Mouse (Mus musculus) neutrophil, adult 5-6 weeks (primary cell): ENCODE measurements around the gene Zfp451. TPM values are rescaled to one million over a fixed set of nuclear protein-coding genes. Genes with fewer than 3 reads are reported as not detected.

Experiments
- ATAC-seq: fragments of 151-379, 151-347 bp; 2 replicates; pipeline ENCODE4 v1.8.0; 2017; ENCODE audit warnings: mild to moderate bottlenecking, moderate TSS enrichment; ENCODE audit not compliant: insufficient number of reproducible peaks, poor library complexity, low FRiP score, severe bottlenecking; ENCODE audit errors: extremely low read depth
- total RNA-seq: library from RNA; stranded (forward); fragments of 200-1000 nt; gene quantifications from 2 replicates; pipeline ENCODE4 v1.2.3, GENCODE M21; 2017

Zfp451 gene
- total RNA-seq, result 23.2 and 25.3 TPM in 2 replicates

DNA sequence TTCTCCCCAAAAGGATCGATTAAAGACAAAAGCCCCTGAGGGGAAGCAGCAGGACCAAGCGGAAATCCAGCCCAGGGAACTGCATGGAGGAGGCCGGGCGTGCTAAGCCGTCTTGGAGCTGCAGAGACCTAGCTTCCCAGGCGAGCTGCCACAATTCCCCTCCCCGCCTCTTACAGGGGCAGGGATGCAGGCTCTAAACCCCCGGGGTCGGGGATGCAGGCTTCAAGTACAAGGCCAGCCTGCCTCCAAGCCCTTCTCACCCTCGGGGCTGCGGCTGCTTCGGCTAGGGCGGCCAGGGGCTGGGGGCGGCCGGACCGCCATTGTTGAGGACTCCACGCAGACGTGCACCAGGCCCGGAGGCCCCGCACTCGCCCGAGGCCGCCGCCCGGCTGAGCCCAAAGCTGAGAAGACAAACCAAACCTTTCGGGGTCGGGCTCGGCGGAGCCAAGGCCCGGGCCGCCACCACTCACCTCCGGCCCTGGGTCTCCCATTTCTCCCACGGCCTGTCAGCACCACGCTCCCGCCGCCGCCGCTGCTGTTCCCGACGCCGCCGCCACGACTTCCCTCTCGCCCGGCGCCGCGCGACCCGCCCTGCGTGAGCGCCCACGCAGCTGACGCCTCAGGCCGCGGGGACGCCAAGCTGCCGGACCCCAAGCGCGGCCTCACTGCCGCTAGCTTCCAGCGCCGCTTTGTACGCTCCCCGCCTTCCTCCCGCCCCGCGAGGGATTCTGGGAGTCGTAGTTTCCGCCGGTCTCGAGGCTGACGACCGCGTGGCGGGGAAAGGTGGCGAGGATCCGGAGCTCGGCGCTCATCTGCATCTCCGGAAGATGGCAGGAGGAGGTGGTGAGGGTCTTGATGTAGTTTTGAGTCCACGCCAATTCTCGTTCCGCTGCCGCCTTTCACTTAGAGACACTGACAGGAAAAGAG lies at the start of gene Zfp451:
Zfp451 (minus strand) TSS at position 728 of the 927 bp plus-strand sequence.
- ATAC-seq, result peak; percentile 91

DNA sequence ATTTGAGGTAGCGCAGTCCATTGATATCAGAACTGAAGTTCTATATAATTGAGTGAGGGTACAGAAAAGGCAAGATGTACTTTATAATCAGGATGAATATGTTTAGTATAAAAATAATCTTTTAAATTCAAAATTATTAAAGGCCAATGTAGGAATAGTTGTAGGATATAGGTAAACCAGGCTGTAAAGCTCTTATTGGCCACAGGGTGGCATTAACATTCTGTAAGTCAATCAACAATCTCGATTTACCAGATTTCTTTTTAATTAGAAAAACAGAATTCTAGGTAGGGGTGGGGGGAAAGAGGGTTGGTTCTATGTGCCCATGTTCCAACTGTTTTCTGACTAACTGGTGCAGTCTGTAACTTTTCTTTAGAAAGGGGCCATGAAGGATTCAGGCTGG lies 32.4 kb upstream of the Zfp451 start:
- no peak for ATAC-seq

DNA sequence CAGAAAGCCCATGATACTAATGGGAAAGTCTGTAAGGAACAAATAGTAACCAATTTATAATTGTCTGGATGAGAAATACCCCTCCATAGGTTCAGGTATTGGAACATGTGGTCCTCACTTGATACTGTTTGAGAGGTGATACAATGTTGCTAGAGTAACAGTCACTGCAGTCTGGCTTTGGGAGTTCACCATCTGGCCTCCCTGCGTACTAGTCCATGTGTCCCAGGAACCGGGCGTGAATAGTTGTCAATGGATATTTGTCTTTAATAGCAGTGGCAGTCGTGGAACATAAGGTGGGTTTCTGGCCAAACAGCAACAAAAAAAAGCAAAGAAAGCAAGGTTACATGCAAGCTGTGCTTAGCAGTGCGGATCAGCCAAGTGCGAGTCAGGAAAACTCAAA lies 29.4 kb upstream of the Zfp451 start:
- no peak for ATAC-seq

DNA sequence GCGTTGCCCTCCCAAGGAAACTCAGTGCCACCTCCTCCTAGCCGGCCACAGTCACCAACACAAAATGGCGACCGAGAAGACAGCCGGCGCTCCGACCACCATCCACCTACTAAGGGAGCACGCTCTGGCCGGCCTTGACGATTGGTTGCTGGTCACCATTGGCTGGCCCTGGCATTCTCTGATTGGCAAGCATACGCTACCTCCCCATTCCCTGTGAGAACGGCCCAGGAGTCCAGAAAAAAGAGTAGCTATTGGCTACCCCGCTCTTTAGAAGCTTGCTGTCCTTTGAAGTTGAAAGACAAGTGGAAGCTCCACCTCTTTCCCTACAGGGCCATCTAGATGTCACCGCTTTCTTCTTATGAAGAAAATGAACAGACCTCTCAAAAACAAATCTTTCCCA lies 24.6 kb upstream of the Zfp451 start:
- ATAC-seq, result peak; percentile 46

DNA sequence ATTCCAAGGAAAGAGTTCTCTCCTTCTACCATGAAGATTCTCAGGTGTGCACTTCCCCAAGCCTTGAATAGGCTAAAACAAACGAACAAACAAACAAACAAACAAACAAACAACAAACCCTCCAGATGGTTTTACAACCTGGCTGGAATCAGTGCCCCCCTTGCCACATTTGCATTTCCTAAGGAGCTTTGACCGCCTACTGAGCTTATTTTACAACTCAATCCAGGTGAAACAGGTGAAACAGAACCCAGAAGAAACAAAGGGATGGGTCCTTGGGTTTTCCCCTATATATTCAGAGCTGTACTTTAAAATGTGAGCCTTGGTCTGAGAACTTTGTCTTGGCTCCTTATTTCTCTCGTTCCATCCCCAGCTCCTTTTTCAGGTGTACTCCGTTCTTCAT lies 16.2 kb upstream of the Zfp451 start:
- ATAC-seq, result no peak

DNA sequence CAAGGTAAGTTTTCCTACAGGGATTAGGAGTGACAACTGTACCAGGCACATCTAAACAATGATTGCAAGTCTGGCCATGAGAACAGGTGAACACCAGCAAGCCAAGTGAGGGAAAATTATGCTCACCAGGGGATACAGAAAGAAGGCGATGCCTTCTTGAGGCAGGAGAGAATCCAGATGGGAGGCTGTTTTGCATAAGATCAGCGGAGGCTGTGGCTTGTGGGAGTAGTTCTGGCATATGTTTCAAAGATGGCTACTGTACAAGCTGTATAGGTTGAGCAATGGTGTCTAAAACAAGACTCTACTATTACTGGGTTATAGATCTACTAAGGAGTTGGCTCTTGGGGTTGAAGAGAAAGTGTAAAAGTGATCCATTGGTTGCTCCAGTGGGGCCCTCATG lies 3.5 kb upstream of the Zfp451 start:
- ATAC-seq, result no peak

DNA sequence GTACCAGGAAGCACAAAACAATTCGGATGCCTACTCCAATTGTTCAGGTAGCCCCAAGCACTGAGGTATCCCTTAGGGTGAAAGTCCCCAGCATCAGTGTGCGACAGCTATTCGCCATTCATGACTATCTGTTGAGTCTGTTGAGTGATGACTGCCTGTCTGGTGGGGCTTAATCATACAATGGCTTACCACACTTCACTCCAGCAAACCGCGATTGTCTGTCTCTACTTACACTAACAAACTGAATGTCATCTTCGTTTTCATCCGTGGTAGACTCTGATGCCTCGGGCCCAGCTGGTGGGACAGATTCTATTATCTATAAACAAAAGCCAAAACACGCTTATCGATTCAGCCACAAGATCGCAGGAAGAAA lies 914 bp downstream of the Zfp451 start:
- ATAC-seq, result no peak

DNA sequence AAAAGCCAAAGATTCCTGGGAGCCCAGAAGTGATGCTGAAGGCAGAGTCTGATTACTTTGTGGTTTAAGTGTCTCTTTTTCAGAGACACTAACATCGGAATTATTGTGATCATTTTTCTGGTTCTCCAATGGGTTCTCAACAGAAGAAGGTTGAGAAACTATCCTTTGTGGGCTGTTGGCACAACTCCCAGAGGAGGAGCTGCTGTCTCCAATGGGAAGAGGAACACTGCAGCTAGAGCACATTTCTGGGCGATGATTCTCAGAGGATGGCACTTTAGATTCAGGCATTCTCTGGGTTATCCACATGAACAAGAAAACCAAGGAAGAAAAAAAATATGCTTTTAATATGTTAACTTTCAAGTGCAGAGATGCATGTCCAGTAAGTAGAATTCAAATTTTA lies 11.1 kb downstream of the Zfp451 start:
- no peak for ATAC-seq

DNA sequence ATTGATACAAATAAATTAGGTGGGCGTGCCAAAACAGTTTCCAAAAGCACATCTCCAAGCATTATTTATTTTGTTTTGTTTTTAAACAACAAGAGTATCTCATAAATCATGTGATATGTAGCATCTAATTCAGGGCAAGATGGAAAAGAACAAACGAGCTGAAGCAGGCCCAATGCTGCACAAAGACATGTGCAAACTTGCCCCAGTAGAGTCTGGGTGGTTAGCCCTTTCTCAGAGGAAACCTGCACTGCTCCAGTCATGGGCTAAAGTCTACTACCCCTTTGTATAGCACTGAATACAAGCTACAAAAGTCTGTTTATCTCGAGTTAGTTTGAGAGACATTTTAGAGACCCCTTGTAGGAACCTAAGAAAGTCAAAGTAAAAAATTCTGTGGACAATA lies 14.8 kb downstream of the Zfp451 start:
- ATAC-seq, result no peak

DNA sequence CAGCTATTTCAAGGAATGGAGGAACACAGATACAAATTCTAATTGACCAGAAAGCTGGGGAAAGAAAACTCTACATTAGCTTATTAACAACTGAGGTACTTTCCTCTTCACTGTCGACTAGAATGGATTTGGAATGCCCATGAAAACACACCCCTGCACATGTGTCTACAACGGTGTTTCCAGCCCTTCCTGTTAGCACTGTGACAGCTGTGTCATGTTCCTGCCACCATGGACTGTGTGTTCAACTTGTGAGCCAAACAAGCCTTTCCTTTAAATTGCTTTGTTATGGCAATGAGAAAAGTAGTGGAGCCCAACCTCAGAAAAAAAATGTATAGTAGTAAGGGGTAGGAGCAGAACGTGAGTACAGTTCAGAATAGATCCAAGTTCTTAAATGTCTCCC lies 25.9 kb downstream of the Zfp451 start:
- ATAC-seq, result no peak

DNA sequence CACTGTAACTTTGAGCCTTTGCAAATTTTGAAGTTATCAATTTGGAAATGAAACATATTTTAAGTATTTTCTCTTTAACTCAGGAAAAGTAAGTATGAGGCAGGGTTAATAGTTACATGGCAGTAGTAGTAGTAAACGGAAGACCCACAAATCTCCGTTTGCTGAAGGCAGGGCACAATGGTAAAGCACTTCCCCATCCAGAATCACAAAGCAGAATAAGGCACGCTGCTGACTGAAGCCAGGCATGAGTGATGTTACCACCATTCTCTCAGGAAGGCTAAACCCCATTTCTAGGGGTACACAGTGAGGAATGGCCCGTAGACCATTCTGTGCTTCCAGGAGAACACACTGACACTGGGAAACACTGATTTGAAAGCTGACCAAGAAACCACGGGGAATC lies 26.3 kb downstream of the Zfp451 start:
- ATAC-seq, result no peak

DNA sequence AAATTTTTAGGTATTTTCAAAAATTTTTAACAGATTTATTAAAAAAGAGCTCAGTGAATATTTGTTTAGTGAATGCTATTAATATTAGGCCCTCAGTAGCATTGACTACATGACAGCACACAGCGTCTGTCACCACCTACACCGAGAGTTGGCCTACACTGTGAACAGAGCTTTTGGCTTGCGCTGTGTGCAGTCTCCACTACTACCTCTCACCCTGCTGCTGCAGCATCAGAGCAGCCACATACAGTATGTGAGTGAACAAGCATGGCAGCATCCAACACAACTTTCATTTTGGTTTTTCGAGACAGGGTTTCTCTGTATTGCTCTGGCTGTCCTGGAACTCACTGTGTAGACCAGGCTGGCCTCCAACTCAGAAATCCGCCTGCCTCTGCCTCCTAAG lies 29.8 kb downstream of the Zfp451 start:
- ATAC-seq, result no peak

DNA sequence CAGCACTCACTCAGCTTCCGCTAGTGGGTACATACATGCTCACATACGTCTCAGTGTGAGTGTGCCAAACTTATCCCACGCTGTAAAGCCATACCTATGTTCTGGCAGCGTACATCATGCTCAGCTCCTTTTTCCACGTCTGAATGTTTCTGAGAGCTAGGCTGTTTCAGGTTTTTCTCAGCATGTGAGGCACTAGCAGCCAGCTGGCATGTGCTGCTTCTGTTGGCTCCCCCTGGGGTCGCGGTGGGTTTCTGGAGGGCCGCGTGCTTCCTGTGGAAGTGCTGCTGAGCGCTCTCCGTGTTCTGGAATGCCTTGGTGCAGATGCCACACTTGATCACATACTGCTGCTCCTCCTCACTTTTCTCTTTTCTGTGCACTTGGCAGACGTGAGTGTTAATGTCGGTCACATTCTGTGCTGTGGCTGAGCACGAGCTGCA lies 38.2 kb downstream of the Zfp451 start:
- no peak for ATAC-seq

DNA sequence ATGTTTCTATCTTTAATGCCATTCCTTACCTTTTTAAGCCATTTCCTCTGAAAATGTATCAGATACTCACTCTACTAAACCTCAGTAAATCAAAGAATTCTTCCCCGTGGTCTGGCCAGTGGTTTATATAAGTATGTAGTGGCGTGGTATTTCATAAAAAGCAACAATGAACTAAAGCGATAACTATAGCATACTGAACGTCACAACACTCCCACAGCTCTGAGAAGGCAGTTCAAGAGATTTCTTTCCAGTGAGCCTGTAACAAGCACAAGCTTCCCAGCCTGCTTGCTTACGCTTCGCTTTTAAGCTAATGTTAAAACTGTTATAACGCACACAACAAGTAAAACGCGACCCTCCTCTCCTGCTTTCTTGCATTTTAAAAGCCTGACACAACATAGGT lies 42.3 kb downstream of the Zfp451 start:
- ATAC-seq, result no peak

DNA sequence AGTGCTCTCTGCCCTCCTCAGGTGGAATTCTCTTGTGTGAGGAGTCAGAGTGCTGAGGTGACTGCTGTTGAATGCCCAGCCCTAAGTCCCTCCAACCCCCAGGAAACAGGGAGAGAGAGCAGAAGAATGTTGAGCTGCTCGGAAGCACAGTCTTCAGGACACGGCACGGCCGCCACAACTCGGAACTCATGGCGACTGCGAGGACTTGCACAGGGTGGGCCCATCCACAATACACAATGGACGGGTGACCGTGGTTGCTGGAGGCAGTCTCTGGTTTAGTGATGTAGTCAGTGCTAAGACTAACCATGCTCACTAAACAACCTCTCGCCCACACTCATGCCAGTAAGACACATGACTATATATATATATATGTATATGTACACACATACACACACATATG lies 42.8 kb downstream of the Zfp451 start:
- ATAC-seq, result no peak

DNA sequence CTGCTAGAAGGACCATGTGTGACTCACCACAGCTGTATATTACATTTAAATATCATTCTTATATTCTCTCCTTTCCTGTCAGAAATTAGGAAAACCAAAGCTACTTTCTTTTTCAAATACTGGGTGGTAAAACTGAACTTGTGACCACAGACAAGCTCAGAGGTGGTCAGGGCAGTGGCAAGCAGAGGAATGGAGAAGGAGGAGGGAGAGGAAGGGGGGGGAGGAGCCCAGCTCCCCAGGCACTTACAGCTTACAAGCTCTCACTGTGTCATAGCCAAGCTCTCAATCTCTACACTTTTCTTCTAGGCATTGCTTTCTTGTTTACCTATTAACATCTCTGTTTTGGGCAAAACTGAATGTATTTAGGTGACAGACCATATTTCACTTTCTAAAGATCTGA lies 45.6 kb downstream of the Zfp451 start:
- ATAC-seq, result no peak

DNA sequence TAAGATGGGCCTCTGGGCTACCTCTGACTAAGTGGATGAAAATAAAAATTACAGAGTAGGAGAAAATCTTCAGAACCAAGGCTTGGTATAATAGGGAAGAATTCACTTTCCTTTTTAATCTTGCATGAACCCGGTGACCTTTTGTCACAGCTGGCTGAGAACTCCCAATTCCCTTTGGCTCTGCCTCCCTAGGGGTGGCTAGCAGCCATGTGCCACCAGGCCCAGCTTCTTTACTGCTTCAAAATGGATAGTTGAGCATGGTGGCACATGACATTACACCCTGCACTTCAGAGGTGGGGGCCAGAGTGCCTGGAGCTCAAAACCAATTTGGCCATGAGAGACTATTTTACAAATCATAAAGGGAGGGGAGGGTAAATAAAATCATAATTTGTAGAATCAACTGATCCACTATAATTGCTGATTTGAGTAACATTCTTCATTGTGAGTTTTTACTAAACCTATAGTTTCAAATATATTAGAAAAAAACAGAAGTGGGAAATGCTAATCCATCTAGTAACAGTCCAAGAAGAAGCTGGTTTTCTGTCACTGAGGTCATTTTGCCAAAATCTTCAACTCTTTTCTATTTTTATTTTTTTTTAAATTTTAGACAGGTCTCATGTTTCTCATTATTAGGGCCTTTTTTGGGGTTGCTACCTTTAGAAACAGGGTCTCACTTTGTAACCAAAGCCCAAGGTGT lies 46.2 kb downstream of the Zfp451 start:
- ATAC-seq, result no peak

DNA sequence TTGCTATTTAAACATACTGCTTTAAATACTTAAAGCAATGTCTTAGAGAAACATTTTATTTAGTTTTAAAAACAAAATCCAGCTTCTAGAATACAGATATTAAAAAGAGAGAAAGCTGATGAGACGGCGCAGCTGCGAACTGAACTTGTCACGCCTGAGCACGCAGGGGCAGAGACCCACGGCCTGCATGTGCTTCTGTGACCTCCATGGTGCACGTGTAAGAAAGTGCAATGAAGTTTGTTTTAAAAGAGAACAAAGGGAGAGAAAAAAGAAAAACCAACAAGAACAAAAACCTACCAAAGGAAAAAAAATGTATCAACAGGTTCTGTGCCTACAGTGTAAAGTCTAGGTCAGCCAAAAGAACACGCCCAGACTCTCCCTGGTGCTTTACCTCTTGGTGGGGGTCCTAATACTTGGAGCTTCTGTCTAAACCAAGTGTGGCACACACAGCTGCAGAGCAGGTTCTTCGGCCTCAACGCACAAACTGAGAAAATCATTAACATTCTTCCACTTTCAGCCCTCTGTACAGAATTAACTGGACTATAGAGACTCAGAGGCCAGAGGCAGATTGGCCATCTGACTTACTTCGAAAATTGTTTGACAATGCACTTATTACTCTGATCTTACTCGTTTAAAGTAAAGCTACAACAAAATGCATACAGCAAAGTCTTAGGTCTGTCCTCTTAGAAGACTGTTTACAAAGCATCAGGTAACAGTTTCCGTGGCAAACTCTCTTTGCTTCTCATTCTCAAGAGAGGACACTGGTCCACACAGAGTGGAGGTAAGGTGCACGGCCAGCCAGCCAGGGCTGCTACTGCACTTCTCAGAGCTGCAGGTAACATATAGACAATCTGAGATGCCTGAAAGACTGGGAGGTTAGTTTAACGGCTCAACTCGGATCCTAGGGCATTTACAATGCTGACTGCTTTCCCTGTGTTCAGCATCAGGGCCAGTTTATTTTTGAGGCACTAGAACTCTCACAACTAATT lies 47.6 kb downstream of the Zfp451 start:
- ATAC-seq, result no peak

DNA sequence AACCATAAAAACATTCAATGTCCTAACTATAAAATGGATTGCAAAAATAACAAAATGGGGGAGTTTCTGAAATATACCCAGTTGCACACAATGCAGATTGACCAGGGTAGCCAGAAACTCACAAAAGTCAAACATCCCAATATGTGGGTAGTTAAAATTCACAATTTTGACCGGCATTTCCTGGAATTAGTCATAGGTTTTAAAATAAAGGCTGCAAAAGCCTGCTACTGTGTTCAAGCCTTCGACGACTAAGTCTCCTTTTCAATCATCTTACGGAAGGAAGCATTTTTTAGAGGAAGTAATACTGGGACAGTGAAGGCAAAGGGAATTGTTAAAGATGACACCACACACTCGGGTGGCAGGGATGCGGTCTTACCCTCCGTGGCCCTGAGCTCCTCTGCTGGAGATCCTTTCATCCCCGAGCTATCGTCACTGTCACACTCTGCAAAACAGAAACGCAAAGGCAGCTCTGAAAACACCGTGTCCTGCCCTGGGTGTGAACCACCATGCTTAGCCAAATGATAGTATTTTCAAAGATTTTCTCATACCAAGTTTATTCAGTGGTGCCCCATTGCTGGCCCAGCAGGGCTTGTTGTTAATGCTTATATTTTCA lies 48.8 kb downstream of the Zfp451 start:
- ATAC-seq, result no peak
